Mouse (Mus musculus) lung, postnatal 36 days (tissue): ENCODE measurements around the gene Yipf2.

Experiments used
- DNase-seq: peaks from one replicate; pipeline ENCODE4 v3.0.0; 2022; ENCODE audit warnings: mixed read lengths

Yipf2 gene

DNA sequence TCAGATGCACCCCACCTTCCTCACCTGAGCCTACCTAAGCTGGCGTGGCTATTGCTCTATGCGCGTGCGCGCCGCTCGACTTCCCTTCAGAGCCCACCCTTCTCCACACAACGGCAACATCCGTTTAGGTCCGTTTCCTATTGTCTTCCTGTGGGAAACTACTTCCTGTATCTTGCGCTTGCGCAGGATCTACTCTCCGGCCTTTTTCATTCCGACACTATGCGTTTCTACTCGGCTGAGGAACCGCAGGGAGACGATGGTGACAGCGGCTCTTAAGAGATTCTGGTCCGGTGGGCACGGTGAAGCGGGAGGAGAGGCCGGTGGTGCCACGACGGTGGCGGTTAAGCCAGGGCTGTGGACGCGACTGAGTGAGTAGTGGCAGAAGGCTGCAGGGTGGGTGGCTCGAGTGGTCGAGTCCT lies at the start of gene Yipf2, which contains the start of gene Timm29:
Gene Yipf2 (minus strand): TSS at position 126 of the 419 bp plus-strand sequence.
Gene Timm29 (plus strand): TSS at position 20 of the 419 bp plus-strand sequence.
- peak; percentile 97 for DNase-seq

DNA sequence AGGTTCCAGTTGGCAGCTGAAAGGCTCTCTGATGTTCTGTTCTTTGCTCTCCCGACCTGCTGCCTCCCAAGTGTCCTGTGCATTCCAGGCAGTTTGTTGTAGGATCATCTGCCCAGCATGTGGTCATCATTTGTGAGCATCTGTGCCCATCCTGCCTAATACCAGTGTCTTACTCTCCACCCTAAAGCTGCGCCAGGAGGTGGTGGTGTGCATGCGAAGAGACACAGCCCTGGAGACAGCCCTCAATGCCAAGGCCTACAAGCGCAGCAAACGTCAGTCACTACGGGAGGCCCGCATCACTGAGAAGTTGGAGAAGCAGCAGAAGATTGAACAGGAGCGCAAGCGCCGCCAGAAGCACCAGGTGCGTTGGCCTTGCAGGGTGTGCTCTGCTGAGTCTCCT lies 46.4 kb upstream of the Yipf2 start:
- DNase-seq = no peak

DNA sequence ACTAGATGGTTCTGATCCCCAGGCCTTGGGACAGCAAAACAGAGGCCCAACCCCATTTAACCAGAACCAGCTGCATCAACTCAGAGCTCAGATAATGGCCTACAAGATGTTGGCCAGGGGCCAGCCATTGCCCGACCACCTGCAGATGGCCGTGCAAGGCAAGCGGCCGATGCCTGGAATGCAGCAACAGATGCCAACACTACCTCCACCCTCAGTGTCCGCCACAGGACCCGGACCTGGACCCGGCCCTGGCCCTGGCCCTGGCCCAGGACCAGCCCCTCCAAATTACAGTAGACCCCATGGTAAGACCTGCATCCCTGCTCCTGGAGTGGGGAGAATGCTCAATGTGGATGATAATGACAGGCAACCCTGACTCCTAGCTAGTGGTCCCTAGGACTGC lies 43.0 kb upstream of the Yipf2 start:
- no peak for DNase-seq

DNA sequence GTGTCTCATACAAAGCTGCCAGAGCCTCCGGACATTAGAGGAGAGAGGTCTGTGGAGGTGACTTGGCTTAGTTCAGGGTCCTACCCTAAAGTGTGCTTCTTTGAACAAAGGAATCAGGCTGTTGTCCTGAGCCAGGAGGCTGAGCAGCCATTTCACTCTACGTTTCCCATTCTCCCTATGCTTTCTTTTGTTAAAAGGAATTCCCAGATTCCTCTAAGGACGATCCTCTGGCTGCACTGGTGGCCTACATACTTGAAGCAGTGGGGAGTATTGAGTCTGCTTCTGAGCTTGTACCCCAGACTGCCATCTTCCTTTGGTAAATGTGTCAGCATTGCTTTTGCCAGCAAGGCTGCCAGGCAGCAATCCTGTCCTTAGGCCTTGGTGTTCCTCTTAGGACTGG lies 40.5 kb upstream of the Yipf2 start:
- no peak for DNase-seq

DNA sequence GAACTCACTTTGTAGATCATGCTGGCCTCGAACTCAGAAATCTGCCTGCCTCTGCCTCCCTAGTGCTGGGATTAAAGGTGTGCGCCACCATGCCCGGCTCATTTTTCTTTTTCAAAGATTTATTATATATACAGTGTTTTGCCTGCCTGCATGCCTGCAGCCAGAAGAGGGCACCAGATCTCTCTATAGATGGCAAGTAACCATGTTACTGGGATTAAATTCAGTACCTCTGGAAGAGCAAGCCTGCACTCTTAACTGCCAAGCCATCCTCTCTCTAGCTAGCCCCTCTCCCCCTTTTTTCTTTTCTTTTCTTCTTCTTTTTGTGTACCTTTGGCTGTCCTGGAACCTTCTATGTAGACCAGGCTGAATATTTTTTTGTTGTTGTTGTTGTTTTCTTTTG lies 38.0 kb upstream of the Yipf2 start:
- peak; percentile 84 for DNase-seq

DNA sequence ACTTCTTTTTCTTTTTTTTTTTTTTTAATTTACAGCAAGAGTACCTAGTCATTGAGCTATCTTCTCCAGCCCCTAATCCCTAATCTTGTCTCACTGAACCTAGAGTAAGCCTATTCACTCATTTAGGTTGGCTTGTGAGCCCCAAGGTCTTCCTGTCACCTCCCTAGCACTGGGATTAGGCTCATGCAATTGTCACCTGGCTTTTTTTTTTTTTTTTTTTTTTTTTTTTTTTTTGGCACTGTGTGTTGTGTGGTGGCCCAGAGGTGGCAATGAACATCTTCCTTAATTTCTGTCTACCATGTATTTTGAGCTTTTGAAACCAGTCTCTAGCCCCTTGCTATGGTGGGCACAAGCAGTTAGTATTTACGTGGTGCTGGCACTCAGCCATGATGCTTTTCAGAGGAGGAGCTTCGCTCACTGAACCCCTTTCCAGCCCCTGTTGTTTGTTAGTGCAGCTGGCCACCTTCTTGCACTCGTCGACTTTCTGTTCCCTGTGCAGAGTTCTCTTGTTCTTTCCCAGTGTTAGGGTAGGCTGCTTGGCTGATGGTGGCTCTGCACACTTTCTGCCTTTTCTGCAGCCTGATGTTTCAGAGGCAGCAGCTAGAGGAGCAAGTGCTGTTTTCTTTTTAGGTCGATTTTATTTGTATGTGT lies 34.6 kb upstream of the Yipf2 start:
- DNase-seq = no peak

DNA sequence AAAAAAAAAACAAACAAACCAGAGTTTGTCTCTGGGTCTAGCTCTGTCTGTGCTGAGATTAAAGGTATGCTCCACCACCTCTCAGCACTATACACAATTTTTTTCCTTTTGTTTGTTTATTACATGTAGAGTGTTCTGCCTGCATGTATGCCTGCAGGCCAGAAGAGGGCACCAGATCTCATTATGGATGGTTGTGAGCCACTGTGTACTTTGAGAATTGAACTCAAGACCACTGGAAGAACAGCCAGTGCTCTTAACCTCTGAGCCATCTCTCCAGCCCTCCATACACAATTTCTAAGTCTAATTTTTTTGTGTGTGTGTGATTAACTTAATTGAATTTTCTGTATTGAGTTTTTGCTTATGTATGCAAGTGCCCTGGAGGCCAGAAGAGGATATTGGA lies 33.9 kb upstream of the Yipf2 start:
- no peak for DNase-seq

DNA sequence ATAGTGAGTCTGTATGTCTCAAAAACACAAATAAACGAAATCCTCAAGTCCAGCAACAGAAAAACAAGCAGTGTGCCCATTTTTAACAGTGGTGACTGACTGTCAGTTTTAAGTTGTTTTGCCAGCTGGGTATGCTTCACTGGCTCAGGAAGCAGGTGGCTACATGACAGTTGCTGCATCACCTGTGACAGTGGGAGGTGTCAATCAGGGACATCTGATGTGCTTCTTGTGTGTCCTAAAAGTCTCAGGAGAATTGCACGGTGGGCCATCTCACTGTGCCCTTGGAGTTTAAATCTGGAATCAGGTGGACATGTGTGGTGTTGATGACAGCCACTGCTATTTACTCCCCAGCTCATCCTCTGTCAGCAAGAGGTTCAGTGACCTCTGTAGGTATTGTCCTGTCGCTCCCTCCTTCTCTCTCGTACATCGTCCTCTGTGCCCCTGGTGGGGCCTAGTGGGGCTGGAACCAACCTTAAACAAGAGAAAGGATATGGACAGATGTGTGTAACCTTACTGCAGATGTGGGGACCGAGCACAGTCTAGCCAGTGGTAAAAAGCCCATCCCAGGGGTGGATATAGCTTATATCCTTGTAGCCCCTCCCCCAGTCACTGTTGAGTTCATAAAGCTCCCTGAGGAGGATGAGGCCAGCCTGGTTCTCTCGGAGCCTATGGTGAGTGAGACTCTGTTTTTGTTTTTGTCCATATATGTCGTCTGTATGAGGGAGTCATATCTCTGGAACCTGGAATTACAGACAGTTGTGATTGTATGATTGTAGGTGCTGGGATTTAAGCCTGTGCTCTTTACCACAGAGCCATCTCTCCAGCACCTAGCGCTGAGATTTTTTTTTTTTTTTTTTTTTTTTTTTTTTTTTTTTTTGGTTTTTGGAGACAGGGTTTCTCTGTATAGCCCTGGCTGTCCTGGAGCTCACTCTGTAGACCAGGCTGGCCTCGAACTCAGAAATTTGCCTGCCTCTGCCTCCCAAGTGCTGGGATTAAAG lies 33.0 kb upstream of the Yipf2 start:
- DNase-seq = no peak

DNA sequence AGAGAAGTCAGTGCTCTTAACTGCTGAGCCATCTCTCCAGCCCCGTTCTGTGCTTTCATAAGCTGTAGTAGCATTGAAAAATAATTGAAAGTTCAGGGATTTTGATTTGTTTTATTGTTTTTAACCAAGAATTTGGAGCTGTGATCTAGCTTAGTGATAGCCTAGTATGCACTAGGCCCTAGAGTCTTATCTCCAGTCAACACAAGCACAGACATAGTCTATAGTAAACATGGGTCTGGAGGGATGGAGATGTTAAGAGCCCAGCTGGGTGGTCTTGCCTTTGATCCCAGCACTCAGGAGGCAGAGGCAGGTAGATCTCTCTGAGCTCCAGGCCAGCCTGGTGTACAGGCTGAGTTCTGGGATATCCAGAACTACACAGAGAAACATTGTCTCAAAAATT lies 30.0 kb upstream of the Yipf2 start:
- DNase-seq = no peak

DNA sequence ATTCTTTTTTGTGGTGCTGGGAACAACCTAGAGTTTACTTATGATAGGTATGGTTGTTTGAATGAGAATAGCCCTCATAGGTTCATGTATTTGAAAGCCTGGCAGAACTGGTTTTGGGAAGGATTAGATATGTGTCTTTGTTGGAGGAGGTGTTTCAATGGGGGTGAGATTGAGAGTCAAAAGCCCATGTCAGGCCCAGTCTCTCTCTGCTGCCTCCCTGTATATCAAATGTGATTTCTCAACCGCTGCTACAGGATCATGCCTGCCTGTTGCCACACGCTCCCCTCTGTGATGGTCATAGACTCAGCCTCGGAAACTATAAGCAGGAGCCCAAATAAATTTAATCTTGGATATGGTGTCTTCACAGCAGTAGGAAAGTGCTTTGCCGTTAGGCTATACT lies 27.6 kb upstream of the Yipf2 start:
- no peak for DNase-seq

DNA sequence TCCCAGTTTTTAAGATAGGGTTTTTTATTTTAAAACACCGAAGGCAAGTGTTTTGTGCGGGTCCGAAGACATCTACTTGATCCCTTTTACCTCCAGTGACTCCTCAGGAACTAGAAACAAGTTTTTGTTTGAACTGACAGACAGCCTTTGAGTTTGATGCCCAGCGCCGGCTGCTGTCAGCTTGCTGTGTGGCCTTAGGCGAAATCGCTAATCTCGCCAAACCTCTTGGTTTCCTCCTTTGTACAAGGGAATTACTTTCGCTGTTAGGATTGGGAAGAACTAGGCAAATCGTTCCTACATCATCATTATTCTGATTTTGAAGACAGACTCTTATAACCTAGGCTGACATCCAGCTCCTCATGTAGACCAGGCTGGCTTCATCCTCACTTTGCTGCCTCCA lies 24.4 kb upstream of the Yipf2 start:
- no peak for DNase-seq

DNA sequence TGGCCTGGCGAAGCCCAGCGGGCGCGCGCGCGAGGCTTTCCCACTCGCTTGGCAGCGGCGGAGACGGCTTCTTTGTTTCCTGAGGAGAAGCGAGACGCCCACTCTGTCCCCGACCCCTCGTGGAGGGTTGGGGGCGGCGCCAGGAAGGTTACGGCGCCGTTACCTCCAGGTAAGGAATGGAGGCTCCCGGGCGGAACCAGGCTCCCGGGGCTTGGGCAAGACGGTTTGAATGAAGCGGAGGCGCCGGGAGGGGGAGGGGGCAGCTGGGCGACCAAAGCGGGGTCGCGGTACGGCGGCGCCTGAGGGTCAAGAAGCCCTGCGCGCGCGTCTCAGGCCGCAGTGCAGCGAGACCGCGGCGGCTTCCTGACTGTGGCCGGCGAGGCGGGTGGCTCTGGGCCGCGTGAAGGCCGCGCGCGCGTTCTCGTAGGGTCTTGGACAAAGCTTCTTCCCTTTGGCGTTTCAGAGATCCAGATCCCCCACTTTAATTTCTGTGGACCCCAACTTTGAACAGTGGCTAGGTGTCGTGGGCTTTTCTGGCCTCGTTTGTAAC lies 23.7 kb upstream of the Yipf2 start:
- DNase-seq = peak; percentile 92

DNA sequence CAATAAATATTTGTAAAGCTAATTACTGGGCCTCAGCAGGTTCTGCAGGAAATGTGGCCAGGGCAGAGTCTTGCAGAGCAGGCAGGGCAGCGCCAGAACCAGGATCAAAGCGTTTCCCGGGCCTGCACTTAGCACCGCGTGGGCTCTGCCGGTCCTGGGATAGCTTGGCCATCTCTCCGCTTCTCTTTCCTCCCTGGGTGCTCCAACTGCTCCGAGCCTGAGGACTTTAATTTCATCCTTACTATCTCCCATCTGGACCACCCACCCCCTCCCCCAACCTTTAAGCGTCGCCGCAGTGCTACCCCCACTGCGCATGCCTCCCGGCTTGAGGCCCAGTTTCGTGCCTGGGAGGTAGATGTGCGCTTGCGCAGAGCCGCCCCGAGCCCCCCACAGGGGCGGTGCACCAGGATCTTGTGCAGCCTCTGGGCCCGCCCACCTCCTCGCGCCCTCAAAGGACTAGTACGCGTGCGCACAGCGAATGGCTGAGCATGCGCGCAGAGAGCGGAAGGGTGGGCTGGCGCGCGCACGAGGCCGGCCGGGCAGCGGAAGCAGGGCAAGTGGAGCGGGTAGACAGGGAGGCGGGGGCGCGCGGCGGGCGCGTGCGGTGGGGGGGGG lies 23.1 kb upstream of the Yipf2 start, which contains the start of gene Smarca4:
Gene Smarca4 (plus strand): TSS at position 553 of the 615 bp plus-strand sequence.
- DNase-seq = peak; percentile 99

DNA sequence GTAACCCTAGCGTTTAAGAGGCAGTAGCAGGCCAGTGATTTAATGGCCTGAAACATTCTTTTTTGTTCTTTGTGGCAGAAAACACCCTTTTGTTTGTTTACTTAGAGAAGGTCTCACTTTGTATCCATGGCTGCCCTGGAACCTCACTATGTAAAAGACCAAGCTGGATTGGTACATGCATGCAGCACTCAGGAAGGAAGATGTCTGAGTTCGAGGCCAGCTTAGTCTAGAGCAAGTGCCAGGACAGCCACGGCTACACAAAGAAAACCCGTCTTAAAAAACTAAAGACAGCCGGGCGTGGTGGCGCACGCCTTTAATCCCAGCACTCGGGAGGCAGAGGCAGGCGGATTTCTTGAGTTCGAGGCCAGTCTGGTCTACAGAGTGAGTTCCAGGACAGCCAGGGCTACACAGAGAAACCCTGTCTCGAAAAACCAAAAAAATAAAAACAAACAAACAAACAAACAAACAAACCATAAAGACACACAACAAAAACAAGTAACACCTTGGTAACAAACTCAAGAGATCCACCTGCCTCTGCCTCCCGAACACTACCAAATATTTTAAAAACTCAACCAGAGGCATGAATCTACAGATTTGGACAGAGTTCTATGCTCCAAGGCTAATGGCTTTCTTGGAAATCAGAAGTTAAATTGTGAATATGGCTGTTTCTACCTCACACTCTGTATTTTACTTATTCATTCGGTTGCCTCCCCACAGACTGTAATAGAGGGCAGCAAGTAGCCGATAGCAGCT lies 22.4 kb upstream of the Yipf2 start:
- DNase-seq = no peak

DNA sequence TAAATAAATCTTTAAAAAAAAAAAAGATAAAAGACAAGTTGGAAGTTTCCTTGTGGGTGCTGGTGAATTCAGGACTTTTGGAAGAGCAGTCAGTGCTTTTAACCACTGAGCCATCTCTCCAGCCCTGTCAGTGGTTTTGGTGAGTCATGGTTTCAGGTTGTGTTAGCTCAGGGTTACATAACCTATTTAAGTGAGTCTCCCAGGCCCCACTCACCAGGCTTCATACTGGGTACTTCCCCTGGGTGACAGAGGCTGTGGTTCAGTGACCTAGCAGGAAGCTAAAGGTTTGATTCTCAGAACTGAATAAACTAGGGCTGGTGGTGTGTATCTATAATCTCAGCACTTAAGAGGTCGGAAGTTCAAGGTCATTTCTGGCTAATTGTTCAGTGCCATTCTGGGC lies 17.2 kb upstream of the Yipf2 start:
- DNase-seq = peak; percentile 91

DNA sequence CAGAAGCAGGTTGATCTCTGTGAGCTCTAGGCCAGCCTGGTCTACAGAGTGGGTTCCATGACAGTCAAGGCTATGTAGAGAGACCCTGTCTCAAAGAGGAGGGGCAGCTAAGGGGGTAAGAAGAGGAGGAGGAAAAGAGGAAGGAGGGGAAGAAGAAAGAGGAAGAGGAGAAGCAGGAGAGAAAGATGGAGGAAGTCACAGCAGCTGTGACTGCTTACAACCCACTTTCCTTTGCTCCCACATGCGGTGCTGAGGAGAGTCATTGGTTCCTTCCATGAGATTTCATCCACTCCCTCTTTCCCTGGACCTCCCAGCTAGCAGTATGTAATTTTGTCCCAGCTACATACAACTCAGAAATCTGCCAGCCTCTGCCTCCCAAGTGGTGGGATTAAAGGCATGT lies 14.0 kb upstream of the Yipf2 start:
- DNase-seq = no peak

DNA sequence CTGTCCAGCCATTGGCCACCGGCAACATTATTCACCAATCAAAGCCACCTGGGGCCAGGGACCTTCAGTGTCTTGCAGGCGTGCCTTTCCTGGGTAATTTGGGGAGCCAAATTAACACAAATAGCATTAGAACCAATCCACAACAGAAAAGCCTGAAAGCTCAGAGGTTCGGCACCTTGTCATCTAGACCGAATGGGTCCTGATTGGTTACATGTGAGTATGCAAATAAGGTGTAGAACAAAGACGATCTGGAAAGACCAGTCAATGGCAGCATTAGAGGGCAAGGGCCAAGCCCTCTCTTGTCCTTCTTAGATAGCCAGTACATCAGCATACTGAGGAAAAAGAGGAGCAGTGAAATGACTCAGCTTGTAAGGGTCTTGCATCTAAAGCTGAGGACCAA lies 13.2 kb upstream of the Yipf2 start:
- no peak for DNase-seq

DNA sequence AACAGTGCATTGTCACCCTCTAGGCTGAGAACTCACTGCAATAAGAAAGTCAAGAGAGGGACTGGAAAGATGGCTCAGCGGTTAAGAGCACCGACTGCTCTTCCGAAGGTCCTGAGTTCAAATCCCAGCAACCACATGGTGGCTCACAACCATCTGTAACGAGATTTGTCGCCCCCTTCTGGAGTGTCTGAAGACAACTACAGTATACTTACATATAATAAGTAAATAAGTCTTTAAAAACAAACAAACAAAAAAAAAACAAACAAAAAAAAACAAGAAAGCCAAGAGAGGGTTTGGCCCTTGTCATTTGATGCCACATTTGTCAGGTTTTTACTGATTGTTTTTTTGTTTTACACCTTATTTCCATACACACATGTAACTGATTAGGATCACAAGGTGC lies 11.5 kb upstream of the Yipf2 start:
- no peak for DNase-seq

DNA sequence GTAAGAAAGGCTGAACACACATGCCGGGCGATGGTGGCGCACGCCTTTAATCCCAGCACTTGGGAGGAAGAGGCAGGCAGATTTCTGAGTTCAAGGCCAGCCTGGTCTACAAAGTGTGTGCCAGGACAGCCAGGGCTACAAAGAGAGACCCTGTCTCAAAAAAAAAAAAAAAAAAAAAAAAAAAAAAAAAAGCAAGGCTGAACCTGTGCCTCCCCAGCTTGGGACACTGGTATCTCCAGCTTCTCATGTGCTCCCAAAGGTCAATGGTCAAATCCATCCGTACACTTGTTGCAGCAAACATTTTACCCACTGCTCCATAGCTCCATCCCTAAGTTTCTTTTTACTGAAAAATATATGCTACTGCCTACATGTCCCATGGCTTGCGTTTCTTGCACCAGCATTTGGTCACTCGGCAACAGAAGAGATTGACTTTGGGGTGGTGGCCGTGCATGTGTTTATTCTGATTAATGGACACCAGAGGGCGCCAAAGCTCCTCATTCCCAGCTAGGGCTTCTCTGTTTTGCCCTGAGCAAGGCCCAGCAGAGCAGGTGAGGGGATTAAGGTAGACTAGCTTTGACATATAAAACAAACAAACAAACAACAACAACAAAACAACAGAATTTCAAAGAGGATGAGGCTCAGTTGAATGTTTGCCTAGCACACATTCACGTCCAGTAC lies 9.2 kb upstream of the Yipf2 start:
- DNase-seq = peak; percentile 88

DNA sequence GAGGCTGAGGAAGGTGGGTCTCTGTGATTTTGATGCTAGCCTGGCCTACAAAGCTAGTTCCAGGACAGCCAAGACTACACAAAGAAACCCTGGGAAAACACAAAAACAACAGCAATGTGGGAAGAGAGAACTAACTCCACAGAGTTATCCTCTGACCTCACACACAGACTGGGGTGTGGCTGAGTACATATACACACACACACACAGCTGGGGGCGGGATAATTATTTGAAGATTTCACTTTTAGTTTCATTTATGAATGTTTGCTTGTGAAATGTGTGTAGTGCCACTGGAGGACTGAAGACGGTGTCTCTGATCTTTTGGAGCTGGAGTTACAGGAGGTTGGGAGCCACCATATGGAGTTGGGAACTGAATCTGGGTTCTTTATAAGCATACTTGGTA lies 8.4 kb upstream of the Yipf2 start:
- DNase-seq = no peak

DNA sequence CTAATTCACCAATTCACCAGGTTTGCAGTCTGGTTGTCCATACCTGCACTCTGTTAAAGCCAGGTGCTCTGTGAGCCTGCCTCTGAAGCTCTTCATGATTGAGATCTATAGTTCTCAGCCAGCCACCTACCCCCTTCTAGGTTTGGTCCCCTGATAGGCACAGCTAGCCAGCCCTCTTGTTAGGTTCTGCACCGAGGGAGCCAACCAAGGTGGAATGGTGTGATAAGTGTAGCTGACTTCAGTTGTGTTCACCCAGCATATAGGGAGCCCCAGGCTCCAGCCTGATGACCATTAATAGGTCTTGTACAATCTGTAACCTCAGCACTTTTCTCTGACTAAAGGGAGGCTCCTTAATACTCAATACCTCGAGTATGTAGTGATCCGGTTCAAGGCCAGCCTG lies 7.6 kb upstream of the Yipf2 start:
- DNase-seq = no peak

DNA sequence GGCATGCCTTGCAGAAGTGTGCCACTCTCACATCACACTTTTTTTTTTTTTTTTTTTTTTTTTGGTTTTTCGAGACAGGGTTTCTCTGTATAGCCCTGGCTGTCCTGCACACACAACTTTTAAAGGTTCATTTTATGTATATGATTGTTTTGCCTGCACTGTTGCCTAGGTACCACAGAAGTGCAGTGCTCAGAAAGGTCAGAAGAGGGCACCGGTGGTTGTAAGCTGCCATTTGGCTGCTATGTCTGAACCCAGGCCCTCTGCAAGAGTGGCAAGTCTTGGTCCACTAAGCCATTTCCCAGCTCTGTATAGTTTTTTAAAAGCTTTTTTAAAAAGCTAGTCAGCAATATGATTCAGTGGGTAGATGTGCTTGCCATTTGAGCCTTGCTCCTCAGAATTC lies 5.6 kb upstream of the Yipf2 start:
- DNase-seq = peak; percentile 42
